Mouse (Mus musculus) B cell, adult (primary cell): ENCODE data around the gene Ppp4r2. TPM values are rescaled to one million over a fixed set of nuclear protein-coding genes. Genes with fewer than 3 reads are reported as not detected.

Source experiments
- total RNA-seq: library from RNA; stranded (reverse); gene quantifications from 4 replicates; pipeline ENCODE4 v1.2.4, GENCODE M21; 2023; ENCODE audit not compliant: inconsistent age

Gene Ppp4r2
- total RNA-seq, result 73.0 to 95.0 TPM (median 84.7 TPM) in 4 replicates

GRCm38 (mm10) chr6:100833355-100833754 is at the start of gene Ppp4r2:
TSS of gene Ppp4r2 (plus strand) at chr6:100833622.

Other genes starting within 250 kb of the Ppp4r2 start
- gene Shq1, start 162.5 kb upstream of the Ppp4r2 start, total RNA-seq, result 7.0 to 10.4 TPM (median 8.8 TPM) in 4 replicates
- gene Gxylt2, start 128.9 kb upstream of the Ppp4r2 start, total RNA-seq, result 0.06 to 0.12 TPM in 2 of 4 replicates, not detected in the others